Mouse (Mus musculus): Measurements from ENCODE around the gene Glt1d1.

Gene Glt1d1

DNA sequence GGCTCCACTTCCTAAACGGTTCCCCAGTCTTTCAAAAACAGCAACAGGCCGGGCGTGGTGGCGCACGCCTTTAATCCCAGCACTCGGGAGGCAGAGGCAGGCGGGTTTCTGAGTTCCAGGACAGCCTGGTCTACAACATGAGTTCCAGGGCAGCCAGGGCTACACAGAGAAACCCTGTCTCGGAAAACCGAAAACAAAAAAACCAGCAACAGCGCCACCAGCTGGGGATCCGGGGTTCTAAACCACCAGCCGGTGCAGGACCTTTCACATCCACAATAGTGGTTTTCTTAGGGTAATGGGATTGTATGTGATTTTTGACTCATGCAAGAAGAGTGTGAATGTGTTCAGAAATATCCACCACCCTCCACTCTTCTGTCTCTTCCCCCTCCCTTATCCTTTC, 4.8 kb upstream of the Glt1d1 start:
- no peak for ATAC-seq (ENCODE audit: insufficient number of reproducible peaks, low FRiP score, low TSS enrichment)

- no peak for ATAC-seq (ENCODE audit: insufficient number of reproducible peaks, low FRiP score, low TSS enrichment)
These were observed 391 bp upstream of the Glt1d1 start for GRCm38 (mm10) chr5:127631671-127632070.

GRCm38 (mm10) chr5:127633188-127633587, 1.1 kb downstream of the Glt1d1 start:
- ATAC-seq (ENCODE audit: insufficient number of reproducible peaks, low FRiP score, low TSS enrichment): no peak

GRCm38 (mm10) chr5:127633666-127634065, 1.6 kb downstream of the Glt1d1 start:
- no peak for ATAC-seq (ENCODE audit: insufficient number of reproducible peaks, low FRiP score, low TSS enrichment)

GRCm38 (mm10) chr5:127637622-127638021, 5.6 kb downstream of the Glt1d1 start:
- ATAC-seq (ENCODE audit: insufficient number of reproducible peaks, low FRiP score, low TSS enrichment): no peak

DNA sequence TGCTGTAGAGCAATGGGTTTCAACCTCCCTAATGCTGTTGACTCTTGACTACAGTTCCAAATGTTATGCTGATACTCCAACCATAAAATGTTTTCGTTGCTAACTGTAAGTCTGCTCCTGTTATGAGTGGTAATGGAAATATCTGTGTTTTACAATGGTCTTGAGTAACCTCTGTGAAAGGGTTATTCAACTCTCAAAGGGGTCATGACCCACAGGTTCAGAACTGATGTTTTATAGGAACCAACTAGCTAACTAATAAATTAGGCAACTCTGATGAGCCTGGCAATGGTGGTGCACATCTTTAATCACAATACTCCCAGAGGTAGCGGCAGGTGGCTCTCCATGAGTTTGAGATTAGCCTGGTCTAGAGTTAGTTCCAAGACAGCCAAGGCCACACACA, 6.1 kb downstream of the Glt1d1 start:
- no peak for ATAC-seq (ENCODE audit: insufficient number of reproducible peaks, low FRiP score, low TSS enrichment)

DNA sequence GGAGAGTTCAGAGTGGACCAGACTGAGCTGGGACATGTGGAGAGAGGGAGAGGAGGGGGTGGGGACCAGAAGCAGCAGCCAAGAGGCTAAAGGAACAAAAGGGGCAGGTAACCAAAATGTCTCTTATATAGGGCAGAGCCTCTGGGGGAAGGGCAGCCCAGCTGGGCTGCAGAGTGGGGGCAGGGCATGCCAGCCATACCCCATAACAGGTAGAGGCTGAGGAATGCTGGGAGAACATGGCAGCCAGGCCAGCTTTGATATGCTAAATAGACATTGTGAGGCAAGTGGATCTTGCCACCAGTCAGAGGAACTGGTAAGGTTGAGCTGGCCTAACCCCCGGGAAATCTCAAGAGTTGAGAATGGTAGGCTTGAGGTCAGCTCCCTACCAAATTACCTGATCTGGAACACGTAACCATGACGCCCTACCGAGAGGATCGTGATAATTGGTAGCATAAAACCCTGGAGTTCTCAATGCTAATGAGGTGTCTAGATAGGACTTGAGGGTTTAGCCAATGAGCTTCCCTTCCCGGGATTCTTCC, 7.1 kb downstream of the Glt1d1 start:
- ATAC-seq (ENCODE audit: insufficient number of reproducible peaks, low FRiP score, low TSS enrichment): no peak

DNA sequence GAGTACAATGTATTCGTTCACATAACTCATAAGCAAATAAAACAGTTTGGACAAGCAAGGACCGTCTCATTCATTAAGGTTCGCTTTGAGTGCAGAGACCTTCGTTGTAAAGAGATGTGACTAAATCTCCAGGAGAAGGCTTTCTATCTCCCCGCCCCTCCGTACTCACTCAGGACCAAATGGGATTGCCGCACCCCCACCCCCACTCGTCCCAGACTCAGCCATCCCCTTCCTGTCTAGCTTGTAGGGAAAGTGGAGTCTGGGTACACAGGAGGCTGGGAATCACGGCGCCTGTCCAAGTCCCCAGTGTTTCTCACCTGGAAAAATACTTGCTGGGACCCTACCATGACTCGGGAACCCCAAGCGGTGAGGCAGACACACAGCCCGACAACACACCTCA, 7.6 kb downstream of the Glt1d1 start:
- no peak for ATAC-seq (ENCODE audit: insufficient number of reproducible peaks, low FRiP score, low TSS enrichment)

DNA sequence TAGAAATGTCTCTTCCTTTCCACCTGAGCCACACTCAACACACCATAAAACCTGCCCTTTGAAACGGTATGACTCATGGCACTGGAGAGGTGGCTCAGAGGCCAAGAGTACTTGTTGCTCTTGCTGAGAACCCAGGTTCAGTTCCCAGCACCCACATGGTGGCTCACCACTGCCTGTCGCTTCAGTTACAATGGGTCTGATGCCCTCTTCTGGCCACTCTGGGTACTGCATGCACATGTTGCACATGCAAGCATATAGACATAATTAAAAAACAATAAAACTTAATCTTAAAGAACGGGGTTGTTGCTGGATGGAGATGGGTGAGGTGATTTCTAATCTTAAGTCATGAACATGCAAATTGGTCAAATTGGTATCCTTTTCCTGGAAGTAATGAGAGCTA, 8.3 kb downstream of the Glt1d1 start:
- ATAC-seq (ENCODE audit: insufficient number of reproducible peaks, low FRiP score, low TSS enrichment): no peak

- ATAC-seq (ENCODE audit: insufficient number of reproducible peaks, low FRiP score, low TSS enrichment): no peak
These were observed 9.3 kb downstream of the Glt1d1 start for GRCm38 (mm10) chr5:127641185-127641958.

GRCm38 (mm10) chr5:127648046-127648445, 16.0 kb downstream of the Glt1d1 start:
- ATAC-seq (ENCODE audit: insufficient number of reproducible peaks, low FRiP score, low TSS enrichment): no peak

DNA sequence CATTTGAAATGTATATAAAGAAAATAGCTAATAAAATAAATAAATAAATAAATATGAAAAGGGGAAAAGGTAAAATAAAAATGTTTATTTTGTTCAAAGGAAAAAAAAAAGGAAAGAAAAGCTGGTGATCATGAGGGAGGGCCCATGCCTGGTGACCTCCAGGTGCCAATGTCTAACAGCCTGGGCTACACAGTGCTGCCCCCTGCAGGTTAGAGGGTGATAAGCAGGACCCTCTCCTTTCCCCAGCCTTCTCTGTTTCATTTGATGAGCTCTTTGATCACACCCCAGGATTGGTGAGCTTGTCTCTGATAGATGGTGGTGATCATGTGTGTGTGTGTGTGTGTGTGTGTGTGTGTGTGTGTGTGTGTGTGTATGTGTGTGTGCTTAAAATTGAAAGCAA, 17.0 kb downstream of the Glt1d1 start:
- ATAC-seq (ENCODE audit: insufficient number of reproducible peaks, low FRiP score, low TSS enrichment): no peak

DNA sequence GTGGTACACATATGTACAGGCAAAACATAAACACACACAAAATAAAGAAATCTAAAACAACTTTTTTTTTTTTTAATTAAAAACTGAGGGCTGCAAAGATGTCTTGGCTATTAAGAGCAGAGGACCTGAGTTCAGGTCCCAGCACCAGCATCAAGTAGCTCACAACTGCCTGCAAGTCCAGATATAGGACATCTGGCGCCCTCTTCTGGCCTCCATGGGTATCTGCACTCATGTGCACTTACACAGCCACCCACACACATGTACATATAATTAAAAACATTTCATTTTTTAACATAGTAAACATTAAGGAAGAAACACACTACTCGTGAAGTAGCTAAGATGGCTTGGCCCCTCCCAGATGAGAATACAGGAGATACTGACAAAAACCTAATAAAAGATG, 26.2 kb downstream of the Glt1d1 start:
- ATAC-seq (ENCODE audit: insufficient number of reproducible peaks, low FRiP score, low TSS enrichment): no peak

- no peak for ATAC-seq (ENCODE audit: insufficient number of reproducible peaks, low FRiP score, low TSS enrichment)
These were observed 27.2 kb downstream of the Glt1d1 start for GRCm38 (mm10) chr5:127659312-127659711.

GRCm38 (mm10) chr5:127660267-127660666, 28.2 kb downstream of the Glt1d1 start:
- ATAC-seq (ENCODE audit: insufficient number of reproducible peaks, low FRiP score, low TSS enrichment): no peak

DNA sequence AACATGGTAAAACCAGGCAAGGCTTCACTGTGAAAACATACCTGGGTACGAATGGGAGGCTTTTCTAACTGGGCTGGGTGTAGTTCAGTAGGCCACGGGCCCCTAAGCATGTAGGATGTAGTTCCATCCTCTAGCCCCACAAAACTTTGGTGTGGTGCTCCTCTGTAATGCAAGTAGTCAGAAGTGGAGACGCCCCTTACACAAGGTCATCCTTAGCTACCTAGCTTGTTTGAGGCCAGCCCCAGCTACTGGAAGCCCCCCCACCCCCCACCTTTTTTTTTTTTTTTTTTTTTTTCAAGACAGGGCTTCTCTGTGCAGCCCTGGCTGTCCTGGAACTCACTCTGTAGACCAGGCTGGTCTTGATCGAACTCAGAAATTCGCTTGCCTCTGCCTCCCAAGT, 28.9 kb downstream of the Glt1d1 start:
- ATAC-seq (ENCODE audit: insufficient number of reproducible peaks, low FRiP score, low TSS enrichment): no peak

DNA sequence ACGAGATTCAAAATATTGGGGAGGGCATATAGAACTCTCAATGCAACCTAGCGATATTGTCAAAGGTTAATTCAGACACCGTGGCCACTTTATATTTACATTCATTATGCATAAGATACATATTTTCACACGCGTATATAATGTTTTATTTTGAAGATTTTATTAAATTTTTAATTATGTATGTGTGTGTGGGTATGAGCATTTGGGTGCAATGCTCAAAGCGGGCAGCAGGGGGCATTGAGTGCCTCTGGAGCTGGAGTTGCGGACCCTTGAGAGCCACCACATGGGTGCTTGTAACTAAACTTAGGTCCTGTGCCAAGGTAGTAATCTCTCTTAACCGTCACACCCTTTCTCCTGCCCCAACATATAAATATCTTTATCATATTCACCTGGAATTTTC, 41.9 kb downstream of the Glt1d1 start:
- no peak for ATAC-seq (ENCODE audit: insufficient number of reproducible peaks, low FRiP score, low TSS enrichment)

GRCm38 (mm10) chr5:127677561-127677960, 45.5 kb downstream of the Glt1d1 start:
- no peak for ATAC-seq (ENCODE audit: insufficient number of reproducible peaks, low FRiP score, low TSS enrichment)

GRCm38 (mm10) chr5:127678501-127678900, 46.4 kb downstream of the Glt1d1 start:
- no peak for ATAC-seq (ENCODE audit: insufficient number of reproducible peaks, low FRiP score, low TSS enrichment)

DNA sequence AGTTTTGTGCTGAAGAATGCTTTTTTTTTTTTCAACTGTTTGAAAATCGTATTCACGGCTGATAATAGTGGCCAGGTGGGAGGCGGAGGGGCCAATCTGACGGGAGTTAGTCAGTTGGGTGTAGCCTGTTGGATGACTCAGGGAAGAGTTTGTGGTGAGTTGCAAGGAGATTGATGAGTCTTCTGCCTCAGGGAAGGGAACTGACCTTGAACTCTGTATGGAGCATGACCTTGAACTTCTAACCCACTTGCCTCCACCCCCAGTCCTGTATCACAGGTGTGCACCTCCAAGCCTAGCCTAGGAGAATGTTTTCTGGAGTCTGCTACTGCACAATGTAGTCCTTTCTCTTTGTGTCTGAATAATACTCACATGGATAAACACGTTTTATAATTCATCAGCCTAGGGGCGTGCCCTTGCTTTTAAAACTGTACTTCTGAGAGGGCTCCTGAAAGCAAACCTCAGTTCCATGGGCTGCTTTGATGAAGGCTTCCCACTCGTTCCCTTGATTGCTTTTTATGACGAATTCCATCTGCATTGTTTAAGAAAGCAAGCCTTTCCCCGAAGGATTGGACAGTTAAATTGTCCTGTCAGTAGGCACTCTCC, 56.6 kb downstream of the Glt1d1 start:
- ATAC-seq (ENCODE audit: insufficient number of reproducible peaks, low FRiP score, low TSS enrichment): no peak

- no peak for ATAC-seq (ENCODE audit: insufficient number of reproducible peaks, low FRiP score, low TSS enrichment)
These were observed 59.0 kb downstream of the Glt1d1 start for GRCm38 (mm10) chr5:127691085-127691484.

DNA sequence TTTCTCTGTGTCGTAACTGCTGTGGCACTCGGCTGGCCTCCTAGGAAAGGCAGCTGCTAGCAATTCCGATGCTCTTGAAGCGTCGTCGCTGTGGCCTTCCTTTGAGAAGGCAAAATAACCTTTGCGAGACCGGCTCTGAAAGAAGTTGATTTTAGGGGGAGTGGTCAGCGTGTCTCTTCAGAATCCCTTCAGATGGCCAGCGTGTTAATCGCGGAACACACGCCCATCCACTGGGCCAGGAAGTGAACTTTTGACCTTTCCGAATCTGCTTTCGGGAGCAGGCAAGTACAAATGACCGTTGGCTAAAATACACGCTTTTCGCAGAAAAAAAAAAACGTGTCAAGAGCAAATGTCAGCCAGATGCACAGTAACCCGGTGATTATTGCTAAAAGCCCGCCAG, 59.5 kb downstream of the Glt1d1 start:
- no peak for ATAC-seq (ENCODE audit: insufficient number of reproducible peaks, low FRiP score, low TSS enrichment)
